Mouse (Mus musculus) ovary, adult 2 months (tissue): ENCODE results near the gene Brdt. TPM values are rescaled to one million over a fixed set of nuclear protein-coding genes. Genes with fewer than 3 reads are reported as not detected.

Experiments
- polyA plus RNA-seq: library from polyadenylated mRNA; depleted of rRNA; stranded (reverse); fragments of >200 nt; gene quantifications from 2 replicates; pipeline ENCODE4 v1.2.3, GENCODE M21; 2012; rRNA removed

Gene Brdt
- polyA plus RNA-seq, result 3.0 and 3.6 TPM in 2 replicates

GRCm38 (mm10) chr5:107330916-107331421 lies at the start of gene Brdt:
TSS of gene Brdt (plus strand) at chr5:107331159.

GRCm38 (mm10) chr5:107289234-107289764 lies 41.7 kb upstream of the Brdt start, which contains the start of gene Tgfbr3:
TSS of gene Tgfbr3 (minus strand) at chr5:107289629.

GRCm38 (mm10) chr5:107402436-107402835 lies 71.5 kb downstream of the Brdt start, which contains the start of gene Ephx4:
TSS of gene Ephx4 (plus strand) at chr5:107402736.

GRCm38 (mm10) chr5:107431249-107431648 lies 100.3 kb downstream of the Brdt start, which contains the start of gene Lpcat2b:
TSS of gene Lpcat2b (plus strand) at chr5:107431549.

Other genes starting within 250 kb of the Brdt start
- gene Tgfbr3, start 41.5 kb upstream of the Brdt start, polyA plus RNA-seq, result 49.2 and 60.8 TPM in 2 replicates
- 1.7 and 3.9 TPM in 2 replicates for gene Ephx4, start 71.6 kb downstream of the Brdt start, polyA plus RNA-seq
- gene Lpcat2b, start 100.4 kb downstream of the Brdt start, polyA plus RNA-seq, result not detected in 2 replicates
- gene Btbd8, start 106.8 kb downstream of the Brdt start, polyA plus RNA-seq, result 1.0 and 1.1 TPM in 2 replicates
- 0.03 TPM in 1 of 2 replicates, not detected in the other for gene Gm42669, start 176.5 kb downstream of the Brdt start, polyA plus RNA-seq
- 0.02 TPM in 1 of 2 replicates, not detected in the other for gene 1700028K03Rik, start 203.6 kb downstream of the Brdt start, polyA plus RNA-seq